Mouse (Mus musculus) MEL (cell line): ENCODE measurements around the gene Khk. TPM values are rescaled to one million over a fixed set of nuclear protein-coding genes. Genes with fewer than 3 reads are reported as not detected.

Source experiments
- DNase-seq: peaks from one replicate; pipeline ENCODE4 v3.0.0; 2011; ENCODE audit warnings: low read depth, low spot score
- H3K27ac ChIP-seq: 2 replicates; pipeline ENCODE4 v1.5.1; 2012; ENCODE audit warnings: low read depth, mild to moderate bottlenecking, control low read depth, low read length, moderate library complexity; ENCODE audit not compliant: control insufficient read depth
- H3K27me3 ChIP-seq, 2 experiments: fragments of 150-350 bp in 1 of 2; sonication (generic) in 1 of 2; 2 replicates each; pipeline ENCODE4 v1.6.1; 2012; ENCODE audit warnings: low read length in 2 of 2, mild to moderate bottlenecking in 2 of 2, improper control_type of control experiment in 1 of 2, moderate library complexity in 1 of 2; ENCODE audit not compliant: insufficient read depth in 2 of 2, control insufficient read depth in 1 of 2
- H3K36me3 ChIP-seq, 2 experiments: 2 replicates each; pipeline ENCODE4 v1.6.1; 2012 to 2014; ENCODE audit warnings: low read length in 2 of 2, improper control_type of control experiment in 1 of 2, inconsistent platforms in 1 of 2, mild to moderate bottlenecking in 1 of 2; ENCODE audit not compliant: insufficient read depth in 2 of 2, control insufficient read depth in 1 of 2
- H3K4me1 ChIP-seq, 2 experiments: fragments of 150-350 bp in 1 of 2; sonication (generic) in 1 of 2; 2 replicates each; pipeline ENCODE4 v1.6.1; 2012; ENCODE audit warnings: low read length in 2 of 2, improper control_type of control experiment in 1 of 2, mild to moderate bottlenecking in 1 of 2; ENCODE audit not compliant: insufficient read depth in 2 of 2, control insufficient read depth in 1 of 2
- H3K4me3 ChIP-seq, 2 experiments: fragments of 150-350 bp in 1 of 2; sonication (generic) in 1 of 2; 2 replicates each; pipeline ENCODE4 v1.5.1; 2012; ENCODE audit warnings: low read depth in 2 of 2, low read length in 2 of 2, mild to moderate bottlenecking in 2 of 2, moderate library complexity in 2 of 2, control low read depth in 1 of 2, improper control_type of control experiment in 1 of 2; ENCODE audit not compliant: control insufficient read depth in 1 of 2, insufficient read depth in 1 of 2
- H3K79me2 ChIP-seq: 2 replicates; pipeline ENCODE4 v1.6.1; 2012; ENCODE audit warnings: mild to moderate bottlenecking, low read length, moderate library complexity; ENCODE audit not compliant: control insufficient read depth, poor library complexity, insufficient read depth
- H3K9ac ChIP-seq: 2 replicates; pipeline ENCODE4 v1.6.1; 2012; ENCODE audit warnings: low read depth, mild to moderate bottlenecking, control low read depth, low read length, moderate library complexity; ENCODE audit not compliant: control insufficient read depth, poor library complexity, severe bottlenecking
- H3K9me3 ChIP-seq: fragments of 150-350 bp; sonication (generic); replicated peaks from 2 replicates; pipeline ENCODE4 v1.6.1; 2012; ENCODE audit warnings: mild to moderate bottlenecking, low read length, improper control_type of control experiment, moderate library complexity; ENCODE audit not compliant: insufficient read depth
- BHLHE40 ChIP-seq: IDR thresholded peaks from 2 replicates; pipeline ENCODE4 v1.6.1; 2012; ENCODE audit warnings: low read depth, mild to moderate bottlenecking, inconsistent platforms, low read length, improper control_type of control experiment, borderline replicate concordance
- CHD2 ChIP-seq: IDR thresholded peaks from 2 replicates; pipeline ENCODE4 v1.6.1; 2011; ENCODE audit warnings: low read length, improper control_type of control experiment
- EP300 ChIP-seq, 2 experiments: IDR thresholded peaks; 2 replicates each; pipeline ENCODE4 v1.6.1; 2011; ENCODE audit warnings: improper control_type of control experiment in 2 of 2, low read length in 2 of 2, low read depth in 1 of 2, mild to moderate bottlenecking in 1 of 2
- ETS1 ChIP-seq: IDR thresholded peaks from 2 replicates; pipeline ENCODE4 v1.6.1; 2012; ENCODE audit warnings: low read depth, mild to moderate bottlenecking, inconsistent platforms, low read length, improper control_type of control experiment, moderate library complexity
- MAFK ChIP-seq: IDR thresholded peaks from 2 replicates; pipeline ENCODE4 v1.6.1; 2011; ENCODE audit warnings: low read depth, mild to moderate bottlenecking, low read length, improper control_type of control experiment, borderline replicate concordance
- MAZ ChIP-seq: IDR thresholded peaks from 2 replicates; pipeline ENCODE4 v1.6.1; 2012; ENCODE audit warnings: low read depth, mild to moderate bottlenecking, inconsistent platforms, low read length, improper control_type of control experiment
- MYB ChIP-seq: IDR thresholded peaks from 2 replicates; pipeline ENCODE4 v1.6.1; 2011; ENCODE audit warnings: mild to moderate bottlenecking, low read depth, low read length, improper control_type of control experiment
- MYC ChIP-seq: IDR thresholded peaks from 2 replicates; pipeline ENCODE4 v1.6.1; 2011; ENCODE audit warnings: low read depth, mild to moderate bottlenecking, low read length, improper control_type of control experiment, moderate library complexity
- NELFE ChIP-seq: IDR thresholded peaks from 2 replicates; pipeline ENCODE4 v1.6.1; 2011; ENCODE audit warnings: low read depth, low read length, improper control_type of control experiment
- NRF1 ChIP-seq: IDR thresholded peaks from 2 replicates; pipeline ENCODE4 v1.6.1; 2014; ENCODE audit warnings: low read depth, mild to moderate bottlenecking, inconsistent platforms, low read length, improper control_type of control experiment, moderate library complexity; ENCODE audit not compliant: poor library complexity, insufficient read depth, severe bottlenecking
- POLR2A ChIP-seq, 2 experiments: IDR thresholded peaks; 2 replicates each; pipeline ENCODE4 v1.6.1; 2011 to 2012; ENCODE audit warnings: low read length in 2 of 2, mild to moderate bottlenecking in 2 of 2, control low read depth in 1 of 2, improper control_type of control experiment in 1 of 2, low read depth in 1 of 2, moderate library complexity in 1 of 2; ENCODE audit not compliant: control insufficient read depth in 1 of 2, insufficient read depth in 1 of 2, poor library complexity in 1 of 2
- POLR2AphosphoS5 ChIP-seq: IDR thresholded peaks from 2 replicates; pipeline ENCODE4 v1.6.1; 2012; ENCODE audit warnings: low read depth, borderline replicate concordance, mild to moderate bottlenecking, inconsistent platforms, low read length, moderate library complexity, mixed read lengths
- RAD21 ChIP-seq: IDR thresholded peaks from 2 replicates; pipeline ENCODE4 v1.6.1; 2011; ENCODE audit warnings: mild to moderate bottlenecking, low read depth, low read length, improper control_type of control experiment
- RCOR1 ChIP-seq: IDR thresholded peaks from 2 replicates; pipeline ENCODE4 v1.6.1; 2012; ENCODE audit warnings: low read depth, mild to moderate bottlenecking, inconsistent platforms, low read length, improper control_type of control experiment
- TAL1 ChIP-seq: IDR thresholded peaks from 2 replicates; pipeline ENCODE4 v1.6.1; 2012; ENCODE audit warnings: mild to moderate bottlenecking, inconsistent platforms, low read length, moderate library complexity, mixed read lengths
- TBP ChIP-seq: IDR thresholded peaks from 2 replicates; pipeline ENCODE4 v1.8.0; 2011; ENCODE audit warnings: low read depth, low read length, improper control_type of control experiment
- TCF12 ChIP-seq: IDR thresholded peaks from 2 replicates; pipeline ENCODE4 v1.6.1; 2014; ENCODE audit warnings: low read depth, mild to moderate bottlenecking, inconsistent platforms, low read length, improper control_type of control experiment, moderate library complexity
- UBTF ChIP-seq: IDR thresholded peaks from 2 replicates; pipeline ENCODE4 v1.6.1; 2012; ENCODE audit warnings: low read depth, mild to moderate bottlenecking, inconsistent platforms, low read length, improper control_type of control experiment, moderate library complexity, borderline replicate concordance; ENCODE audit not compliant: insufficient read depth
- USF2 ChIP-seq, 2 experiments: IDR thresholded peaks; 2 replicates each; pipeline ENCODE4 v1.6.1; 2011 to 2012; ENCODE audit warnings: improper control_type of control experiment in 2 of 2, low read length in 2 of 2, borderline replicate concordance in 1 of 2, inconsistent platforms in 1 of 2, low read depth in 1 of 2, mild to moderate bottlenecking in 1 of 2; ENCODE audit not compliant: insufficient read depth in 1 of 2
- ZKSCAN1 ChIP-seq: IDR thresholded peaks from 2 replicates; pipeline ENCODE4 v1.6.1; 2012; ENCODE audit warnings: low read depth, mild to moderate bottlenecking, inconsistent platforms, low read length, improper control_type of control experiment, moderate library complexity
- ZMIZ1 ChIP-seq: IDR thresholded peaks from 2 replicates; pipeline ENCODE4 v1.6.1; 2012; ENCODE audit warnings: low read depth, mild to moderate bottlenecking, inconsistent platforms, low read length, improper control_type of control experiment, moderate library complexity
- polyA plus RNA-seq, 2 experiments: library from polyadenylated mRNA; stranded (reverse) in 1 of 2; unstranded in 1 of 2; fragments of >175 nt in 1 of 2; fragments of >200 nt in 1 of 2; gene quantifications; 2 replicates each; pipeline versions ENCODE4 v1.2.1 to v1.2.4; 2012; ENCODE audit warnings: low replicate concordance in 2 of 2, low read depth in 1 of 2; ENCODE audit not compliant: insufficient read length in 2 of 2, insufficient read depth in 1 of 2, missing spikeins in 1 of 2
- total RNA-seq: library from RNA; depleted of rRNA; stranded (reverse); fragments of 300-350 nt; gene quantifications from 2 replicates; pipeline ENCODE4 v1.2.3, GENCODE M21; 2012

Gene Khk
- total and polyA plus RNA-seq, 3 experiments: 308 to 461 TPM; not detected in 1

DNA sequence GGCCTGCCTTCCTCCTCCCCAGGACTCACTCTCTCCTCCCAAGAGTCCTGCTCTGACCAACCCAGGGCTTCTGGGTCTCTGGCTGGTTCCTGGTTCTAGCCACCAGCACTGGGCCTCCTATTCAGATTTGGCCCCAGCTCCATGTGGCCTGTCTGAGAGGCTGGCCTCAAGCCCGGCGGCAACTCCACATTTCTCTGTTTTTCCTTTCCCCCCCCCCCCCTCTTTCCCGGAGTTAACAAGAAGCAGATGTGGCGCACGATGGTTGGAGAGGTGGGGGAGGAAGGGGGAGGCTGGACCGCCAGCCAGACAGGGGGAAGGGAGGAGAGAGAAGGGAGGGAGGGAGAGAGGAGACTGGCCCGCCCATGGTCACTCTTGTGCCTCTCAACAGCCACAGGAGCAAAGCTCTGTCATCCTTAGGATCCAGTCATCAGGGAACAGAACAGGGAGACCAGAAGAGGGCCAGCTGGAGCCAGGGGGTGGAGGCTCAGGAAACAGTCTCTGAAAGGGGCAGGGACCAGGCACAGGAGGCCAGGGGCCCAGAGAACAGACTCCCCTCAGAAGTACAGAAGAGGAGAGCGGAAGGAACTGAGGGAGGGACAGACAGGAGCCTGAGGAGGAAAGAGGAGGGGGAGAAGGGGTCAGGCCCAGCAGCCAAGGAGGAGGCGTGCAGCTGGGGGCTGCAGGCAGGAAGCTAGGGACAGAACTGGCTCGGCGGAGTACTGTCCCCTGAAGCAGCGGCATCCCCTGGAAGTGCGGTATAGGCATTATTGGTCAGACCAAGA, 8.0 kb upstream of the Khk start, which contains the start of gene Emilin1:
TSS of gene Emilin1 (plus strand) at position 343 of the 782 bp plus-strand sequence.
- no peak for DNase-seq
- no peak for TF ChIP-seq ETS1
- no peak for TF ChIP-seq RCOR1
- no peak for TF ChIP-seq ZMIZ1
- TF ChIP-seq UBTF: no peak
- TF ChIP-seq MAZ: no peak
- TF ChIP-seq EP300 (IDR thresholded peaks at IDR 0.05; ENCODE audit: low read depth in 1 of 2, low read length in 2 of 2): no peak
- no peak for TF ChIP-seq NELFE
- TF ChIP-seq ZKSCAN1: no peak
- no peak for TF ChIP-seq TCF12
- TF ChIP-seq POLR2A (IDR thresholded peaks at IDR 0.05; ENCODE audit: control insufficient read depth in 1 of 2, insufficient read depth in 1 of 2, low read depth in 1 of 2, low read length in 2 of 2, poor library complexity in 1 of 2): no peak
- no peak for TF ChIP-seq POLR2AphosphoS5
- TF ChIP-seq TAL1: no peak
- Histone ChIP-seq H3K27me3 (no peaks in the 10 kb centered on the region), H3K79me2 (no peaks in the 10 kb centered on the region), H3K9ac (no peak within 1 kb of the TSS), H3K4me1 (peaks cover 18 to 41% of the 10 kb centered on the region in 2 experiments), H3K36me3 (peaks cover 0 to 22% of the 10 kb centered on the region in 2 experiments; a peak in 2 of 4 replicates), H3K4me3 (no peak within 1 kb of the TSS), H3K27ac (peak within 1 kb of the TSS; percentile 15; the same call in 1 of the 2 replicates), H3K9me3 (no peaks in the 10 kb centered on the region)

DNA sequence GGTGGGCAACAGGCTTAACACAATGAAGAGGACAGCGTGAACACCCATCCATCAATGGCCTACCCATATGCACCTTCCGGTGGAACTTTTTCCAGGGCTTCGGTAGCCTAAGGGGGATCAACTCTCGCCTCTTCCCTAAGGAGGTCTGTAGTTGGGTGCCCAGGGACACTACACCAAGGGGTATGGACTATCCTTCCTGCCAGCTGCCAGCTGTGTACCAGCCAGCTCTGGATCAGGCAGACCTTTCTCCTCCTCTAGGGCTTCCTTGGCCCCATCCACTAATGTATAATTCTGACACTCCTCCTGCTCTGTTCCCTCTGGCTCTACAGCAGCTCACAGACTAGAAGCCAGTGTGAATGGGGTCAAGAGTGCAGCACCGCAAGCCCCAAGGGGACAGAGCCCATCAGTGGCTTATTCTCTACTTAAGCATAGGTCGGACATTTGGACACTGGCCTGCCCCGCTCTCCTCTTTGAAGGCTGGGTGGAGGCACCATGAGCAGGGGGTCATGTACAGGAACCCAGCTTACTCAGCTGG, 7.1 kb upstream of the Khk start:
- H3K27ac ChIP-seq: peak overlapping the region; percentile 15; the same call in 1 of the 2 replicates
- H3K27me3 ChIP-seq: no peaks in the 10 kb centered on the region
- no peaks in the 10 kb centered on the region for H3K79me2 ChIP-seq
- no peak overlapping the region for H3K4me3 ChIP-seq
- DNase-seq: no peak
- peaks cover 0 to 22% of the 10 kb centered on the region in 2 experiments; a peak in 2 of 4 replicates for H3K36me3 ChIP-seq
- peaks cover 16 to 36% of the 10 kb centered on the region in 2 experiments for H3K4me1 ChIP-seq
- no peaks in the 10 kb centered on the region for H3K9me3 ChIP-seq
- H3K9ac ChIP-seq: no peak overlapping the region
- TF ChIP-seq MYB (no peak), ZKSCAN1 (no peak), TCF12 (no peak), NRF1 (no peak), MAZ (no peak), TBP (no peak), RAD21 (no peak), UBTF (no peak), MAFK (no peak), EP300 (IDR thresholded peaks at IDR 0.05; ENCODE audit: low read depth in 1 of 2, low read length in 2 of 2) (no peak), MYC (no peak), BHLHE40 (no peak), CHD2 (no peak), USF2 (IDR thresholded peaks at IDR 0.05; ENCODE audit: borderline replicate concordance in 1 of 2, insufficient read depth in 1 of 2, low read depth in 1 of 2, low read length in 2 of 2) (no peak)
